Mouse (Mus musculus) lung, adult 18-20 months (tissue): ENCODE results near the gene Traf3ip2.

ENCODE experiments used
- DNase-seq, 2 experiments: peaks; one replicate each; pipeline ENCODE4 v3.0.0; 2022; ENCODE audit warnings: mixed read lengths in 2 of 2

Traf3ip2 gene

DNA sequence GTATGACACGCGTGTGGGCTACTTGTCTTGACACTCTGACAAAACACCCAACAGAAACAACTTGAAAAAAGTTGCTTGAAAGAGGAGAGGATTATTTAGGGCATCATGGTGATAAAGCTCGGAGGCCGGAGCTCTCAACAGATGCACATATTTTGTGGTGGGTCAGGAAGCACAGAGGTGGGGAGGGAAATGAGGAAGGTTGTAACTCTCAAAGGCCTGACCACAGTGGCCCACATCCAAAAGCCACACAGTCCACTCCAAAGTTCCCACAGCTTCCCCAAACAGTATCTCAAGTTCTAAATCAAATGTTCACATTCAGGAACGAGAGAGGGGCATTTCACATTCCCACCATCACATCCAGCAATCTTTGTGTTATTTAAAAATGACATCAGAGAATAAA is 11.7 kb upstream of the Traf3ip2 start:
- DNase-seq: no peak

DNA sequence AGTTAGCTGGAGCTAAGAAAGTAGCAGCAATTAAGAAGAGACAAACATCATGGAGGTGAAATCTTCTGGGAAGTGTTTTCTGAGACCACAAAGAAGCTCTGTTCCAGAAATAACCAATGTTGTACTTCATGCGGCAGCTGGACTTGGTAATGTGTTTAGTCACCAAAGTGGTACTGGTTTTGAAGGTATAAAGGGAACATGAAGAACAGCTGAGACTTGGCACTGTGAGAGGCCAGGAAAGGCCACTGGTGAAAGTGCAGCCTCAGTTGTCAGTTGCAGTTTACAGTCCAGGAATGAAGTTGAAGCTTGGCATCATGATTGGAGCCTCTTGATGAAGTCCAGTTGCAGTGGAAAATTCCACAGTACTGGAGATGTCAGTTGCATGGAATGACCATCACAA is 6.3 kb upstream of the Traf3ip2 start:
- DNase-seq: no peak

DNA sequence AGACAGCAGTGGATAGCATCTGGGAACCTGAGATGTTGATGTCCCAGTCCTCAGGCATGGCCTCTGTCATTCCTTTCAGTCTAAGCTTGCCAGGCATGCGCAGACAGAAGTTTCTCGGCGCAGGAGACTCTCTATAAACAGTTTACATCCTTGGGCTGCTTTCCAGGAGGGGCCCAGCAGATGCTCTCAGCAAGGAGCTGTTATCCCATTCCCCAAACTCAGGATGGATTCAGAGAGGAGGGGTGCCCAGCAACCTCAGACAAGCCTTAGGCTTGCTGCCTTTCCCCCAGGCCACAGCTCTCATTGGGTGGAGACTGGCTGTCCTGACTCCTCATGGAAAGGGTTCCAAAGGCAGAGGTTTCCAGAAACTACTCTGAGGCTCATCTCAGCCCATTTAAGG is 1.5 kb upstream of the Traf3ip2 start:
- peak in 1 of 2 experiments; percentile 54 for DNase-seq

DNA sequence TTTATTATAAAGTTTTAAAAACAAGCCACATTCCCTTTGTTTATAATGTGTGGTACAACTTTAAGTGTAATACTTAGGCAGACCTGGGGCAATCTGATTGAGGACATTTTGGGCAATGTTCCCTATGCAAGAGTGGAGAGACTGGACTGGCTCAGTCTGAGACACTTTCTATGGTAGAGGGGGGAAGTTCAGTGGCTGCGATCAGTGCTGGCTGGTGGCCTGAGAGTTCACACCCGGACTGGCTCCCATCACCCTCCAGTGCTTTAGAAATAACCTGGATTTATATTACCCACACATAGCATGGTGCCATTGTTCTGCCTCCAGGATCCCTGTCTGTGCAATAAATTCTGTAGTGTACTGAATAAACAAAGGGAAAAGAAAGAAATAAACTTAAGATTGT is 603 bp upstream of the Traf3ip2 start:
- no peak for DNase-seq

DNA sequence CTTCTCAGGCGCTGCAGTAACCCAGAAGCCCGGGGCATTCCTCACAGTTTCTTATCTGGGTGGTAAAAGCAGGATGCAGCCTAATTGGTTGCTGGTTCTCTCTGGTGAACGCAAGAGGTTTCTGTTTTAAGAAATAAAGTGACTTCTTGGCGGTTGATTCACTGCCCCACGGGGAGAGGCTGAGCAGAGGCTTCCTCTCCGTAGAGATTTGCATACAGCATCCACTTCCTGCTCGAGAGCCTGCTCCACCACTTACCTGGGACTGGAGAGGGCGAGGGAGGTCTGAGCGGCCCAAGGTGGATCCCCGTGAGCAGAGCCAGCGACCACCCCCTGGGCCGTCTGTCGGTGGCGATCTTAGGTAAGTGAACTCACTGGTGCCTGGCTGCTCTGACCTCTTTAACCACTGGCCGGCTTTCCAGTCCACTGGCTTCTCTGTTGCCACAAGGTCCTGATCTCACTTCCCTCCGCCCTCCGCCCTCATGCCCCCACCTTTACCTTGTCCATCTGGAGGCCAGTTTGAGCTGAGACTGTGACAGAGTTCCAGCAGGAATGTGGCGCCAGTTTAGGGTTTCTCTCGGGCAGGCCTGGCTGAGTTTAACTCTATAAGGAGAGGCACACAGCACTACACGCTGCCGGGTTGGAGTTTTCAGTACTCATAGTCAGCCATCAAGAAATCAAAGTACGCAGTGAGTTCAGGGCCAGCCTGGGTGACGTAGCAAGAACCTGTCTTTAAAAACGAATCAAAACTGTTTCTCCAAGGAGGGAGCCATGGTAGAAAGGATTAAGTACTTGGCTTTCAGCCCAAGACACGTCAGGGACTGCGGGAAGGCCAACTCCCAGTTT is 476 bp downstream of the Traf3ip2 start:
- DNase-seq: peak; percentile 81

DNA sequence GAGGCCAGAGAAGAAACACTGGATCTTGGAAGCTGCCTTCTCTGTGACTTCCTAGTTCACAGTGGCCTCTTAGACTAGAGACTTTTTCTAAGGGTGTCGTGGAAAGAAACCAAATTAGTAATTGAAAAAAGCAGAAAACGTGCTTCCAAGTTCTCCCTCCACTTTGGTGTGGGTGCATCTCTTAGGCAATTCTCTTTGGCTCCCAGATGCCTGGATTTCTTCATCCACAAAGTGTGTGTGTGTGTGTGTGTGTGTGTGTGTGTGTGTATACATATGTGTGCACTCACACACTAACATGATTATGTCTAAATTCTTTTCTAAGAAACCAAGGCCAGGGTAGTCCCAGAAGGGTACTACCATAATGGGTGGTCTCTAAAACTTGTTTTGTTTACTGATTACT is 1.2 kb downstream of the Traf3ip2 start:
- peak in 1 of 2 experiments; percentile 55 for DNase-seq

DNA sequence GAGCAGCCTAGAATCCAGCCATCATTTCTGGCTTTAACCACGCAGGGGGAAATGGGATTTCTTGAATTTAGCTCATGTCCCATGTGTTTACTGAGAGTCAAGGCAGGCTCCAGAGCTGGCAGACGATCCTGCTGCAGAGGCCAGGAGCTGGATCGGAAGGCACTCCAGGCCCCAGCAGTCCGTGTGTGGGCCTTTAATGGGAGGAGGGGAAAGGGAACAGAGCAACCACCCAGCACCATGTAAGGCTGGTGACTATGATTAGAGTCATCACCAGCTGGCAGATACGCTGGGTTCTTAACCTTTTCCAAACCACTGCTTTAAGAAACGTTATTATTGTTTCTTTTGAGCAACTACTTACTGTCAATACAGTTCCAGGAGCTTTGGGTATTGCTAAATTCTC is 1.9 kb downstream of the Traf3ip2 start:
- peak; percentile 73 to 76 for DNase-seq

DNA sequence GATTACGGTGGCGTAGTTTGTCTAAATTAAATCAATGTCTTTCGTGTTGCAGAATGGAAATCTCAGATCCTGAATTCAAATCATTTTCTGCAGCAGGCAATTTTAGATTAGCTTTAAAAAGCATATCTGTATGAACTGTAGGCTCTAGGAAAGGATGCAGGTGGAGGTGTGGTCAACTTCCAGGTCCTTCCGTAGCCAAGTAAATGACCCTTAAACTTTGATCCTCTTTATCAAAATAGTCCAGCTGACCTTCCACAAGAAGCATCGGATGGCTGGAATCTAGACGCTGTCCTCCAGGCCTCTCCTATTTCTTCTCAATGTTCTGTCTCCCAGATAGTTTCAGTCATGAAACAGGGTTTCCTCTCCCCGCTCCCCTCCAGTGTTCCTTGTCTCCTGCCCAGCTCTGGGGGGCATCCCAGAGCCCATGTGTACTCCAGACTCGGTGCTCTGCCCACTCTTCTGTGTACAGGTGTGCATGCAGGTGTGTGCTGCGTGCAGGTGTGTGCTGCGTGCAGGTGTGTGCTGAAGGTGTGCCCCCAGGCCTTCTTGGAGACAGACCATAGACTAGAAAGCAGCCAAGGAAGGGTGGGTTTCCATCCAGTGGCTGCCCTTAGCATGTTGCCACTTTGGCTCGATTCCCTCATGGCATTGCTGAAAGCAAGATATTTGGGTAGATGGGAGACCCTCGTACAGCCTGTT is 2.9 kb downstream of the Traf3ip2 start:
- DNase-seq: no peak

DNA sequence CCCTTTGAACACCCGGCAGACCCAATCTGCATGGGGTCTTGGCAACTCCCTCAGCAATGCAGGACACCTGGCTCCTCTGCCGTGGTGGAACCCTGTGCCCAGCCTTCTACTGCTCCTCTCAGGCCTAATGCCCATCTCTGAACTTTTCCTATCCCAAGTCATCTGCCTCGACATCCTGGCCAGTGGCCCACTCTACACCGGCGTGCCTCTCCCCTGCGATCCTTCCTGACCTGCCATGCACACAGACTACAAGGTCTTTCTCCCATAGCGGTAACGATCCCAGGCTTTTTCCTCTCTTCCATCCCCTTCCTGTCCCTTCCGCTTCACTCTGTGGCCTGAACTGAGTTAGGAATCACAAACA is 3.5 kb downstream of the Traf3ip2 start:
- DNase-seq: no peak

DNA sequence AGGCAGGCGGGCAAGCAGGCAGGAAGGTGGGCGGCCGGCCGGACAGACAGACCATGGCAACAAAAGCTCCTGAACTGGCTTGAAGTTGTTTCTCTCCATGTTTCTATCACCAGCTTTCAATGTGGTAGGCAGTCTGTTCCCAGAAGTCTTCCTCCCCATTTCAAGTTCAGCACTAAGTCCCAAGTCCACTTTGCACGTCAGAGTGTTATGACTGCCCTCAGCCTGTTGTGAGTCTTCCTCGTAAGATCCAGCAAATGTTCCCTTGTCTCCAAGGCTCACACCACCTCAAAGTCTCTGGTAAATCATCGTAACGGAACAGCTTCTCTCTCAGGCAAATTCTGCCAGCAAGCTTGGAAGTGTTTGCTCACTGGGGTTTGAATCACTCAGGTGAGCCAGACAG is 3.9 kb downstream of the Traf3ip2 start:
- no peak for DNase-seq

DNA sequence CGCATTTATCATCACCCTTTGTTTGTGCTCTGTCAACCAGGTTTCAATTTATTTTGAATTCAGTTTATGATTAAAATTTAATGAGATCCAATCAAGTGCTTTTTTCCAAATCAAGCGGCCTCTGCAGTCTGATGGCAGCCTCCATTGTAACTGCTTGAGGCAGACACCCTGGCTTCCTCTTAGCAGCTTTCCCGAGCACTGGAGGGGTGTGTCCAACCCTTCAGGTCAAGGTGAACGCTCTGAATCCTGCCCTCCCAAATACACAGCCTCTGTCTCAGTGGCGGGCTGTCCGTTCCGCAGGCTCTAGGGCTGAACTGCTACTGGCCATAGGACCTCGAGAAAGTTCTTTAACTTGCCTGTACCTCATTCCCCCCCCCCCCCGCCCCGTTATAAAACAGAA is 5.7 kb downstream of the Traf3ip2 start:
- DNase-seq: no peak

DNA sequence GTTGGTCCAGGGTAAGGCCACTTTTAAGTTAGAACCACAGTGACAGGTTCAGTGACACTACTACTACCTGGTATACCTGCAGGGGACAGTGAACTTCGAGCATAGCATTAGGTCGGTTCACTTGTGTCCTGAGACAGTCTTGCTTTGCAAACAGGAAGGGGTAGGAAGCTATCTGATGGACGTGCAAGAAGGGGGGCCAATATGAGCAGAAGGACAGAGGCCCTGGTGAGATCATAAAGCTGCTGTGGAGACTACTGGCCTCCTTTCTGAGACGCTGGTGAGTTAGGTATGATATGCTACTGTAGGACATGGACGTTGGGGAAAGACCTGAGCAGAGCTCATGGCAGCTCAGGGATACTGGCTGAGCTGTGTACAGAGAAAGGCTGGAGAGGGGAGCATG is 7.9 kb downstream of the Traf3ip2 start:
- DNase-seq: no peak

DNA sequence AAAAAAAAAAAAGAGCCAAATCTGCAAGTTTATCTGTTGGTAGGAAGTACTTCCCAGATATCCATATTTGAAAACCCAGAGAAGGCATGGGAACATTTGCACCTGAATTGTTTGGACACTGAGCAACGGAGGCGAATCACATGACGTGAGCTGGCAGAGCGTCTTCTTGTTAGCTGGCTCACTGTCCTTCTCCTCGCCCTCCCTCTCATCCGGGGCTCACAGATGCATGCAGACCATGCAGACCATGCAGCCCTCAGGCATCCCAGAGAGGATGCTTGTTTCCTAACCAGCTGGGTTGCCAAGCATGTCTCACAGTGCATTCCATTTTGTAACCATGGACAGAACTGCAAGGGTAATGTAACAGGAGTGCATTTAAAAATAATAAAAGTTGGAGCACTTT is 11.1 kb downstream of the Traf3ip2 start:
- no peak for DNase-seq

DNA sequence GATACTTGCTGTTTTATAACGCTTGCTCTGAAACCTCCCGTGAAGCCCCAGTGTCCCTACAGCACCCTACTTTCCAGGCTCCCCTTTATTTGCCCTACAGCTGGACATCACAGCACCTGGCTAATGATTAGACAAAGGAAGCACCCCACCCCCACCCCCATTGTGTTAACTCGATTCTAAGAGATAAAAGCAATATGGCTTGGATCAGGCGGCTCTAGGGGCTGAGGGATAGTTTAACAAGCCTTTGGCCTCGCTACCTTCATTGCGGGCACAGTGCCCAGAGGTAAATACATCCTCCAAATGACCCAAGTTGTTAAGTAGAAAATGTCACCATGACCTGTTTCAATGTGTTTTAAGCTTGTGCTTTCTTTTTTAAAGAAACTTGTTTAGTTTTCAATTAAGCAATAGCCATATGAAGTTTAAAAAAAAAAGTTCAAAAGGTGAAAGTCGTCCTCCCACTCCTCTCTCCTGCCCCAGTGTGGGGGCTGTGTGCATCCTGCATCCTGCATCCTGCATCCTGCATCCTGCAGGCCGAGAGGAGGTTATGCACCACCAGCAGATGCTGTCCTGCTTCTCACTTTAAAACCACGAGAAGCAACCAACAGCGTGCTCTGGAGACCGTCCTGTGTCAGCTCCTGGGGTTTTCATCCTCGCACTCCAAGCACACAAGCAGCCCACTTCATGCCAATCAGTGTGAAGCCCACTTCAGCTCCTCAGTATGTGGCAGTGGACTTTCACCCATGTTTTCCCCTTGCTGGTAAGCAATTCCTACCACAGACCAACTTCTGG is 12.3 kb downstream of the Traf3ip2 start:
- peak; percentile 56 to 68 for DNase-seq

DNA sequence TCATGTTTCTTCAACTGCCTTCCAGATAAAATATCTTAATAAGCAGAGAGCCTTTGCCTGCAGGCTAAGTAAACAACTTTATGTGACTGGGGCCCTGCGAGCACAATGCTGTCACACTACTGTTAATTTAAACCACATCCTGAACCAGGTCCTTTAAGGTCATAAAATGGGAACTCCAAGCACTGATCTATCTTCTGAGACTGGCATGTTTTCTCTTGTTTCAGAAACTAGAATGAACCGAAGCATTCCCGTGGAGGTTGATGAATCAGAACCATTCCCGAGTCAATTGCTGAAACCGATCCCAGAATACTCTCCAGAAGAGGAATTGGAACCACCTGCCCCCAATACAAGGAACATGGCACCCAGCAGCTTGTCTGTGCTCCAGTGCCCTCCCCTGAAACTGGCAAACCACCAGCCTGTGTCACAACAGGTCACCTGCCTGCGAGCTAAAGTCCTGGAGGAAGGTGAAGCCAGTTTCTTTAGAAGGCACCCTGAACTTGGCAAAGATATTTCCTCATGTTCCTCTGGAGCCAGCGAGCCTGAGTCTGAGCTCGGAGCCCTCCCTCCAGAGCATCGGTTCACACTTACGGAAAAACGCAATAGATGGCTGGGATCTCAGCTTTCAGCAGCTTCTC is 13.0 kb downstream of the Traf3ip2 start:
- DNase-seq: peak; percentile 54 to 69

DNA sequence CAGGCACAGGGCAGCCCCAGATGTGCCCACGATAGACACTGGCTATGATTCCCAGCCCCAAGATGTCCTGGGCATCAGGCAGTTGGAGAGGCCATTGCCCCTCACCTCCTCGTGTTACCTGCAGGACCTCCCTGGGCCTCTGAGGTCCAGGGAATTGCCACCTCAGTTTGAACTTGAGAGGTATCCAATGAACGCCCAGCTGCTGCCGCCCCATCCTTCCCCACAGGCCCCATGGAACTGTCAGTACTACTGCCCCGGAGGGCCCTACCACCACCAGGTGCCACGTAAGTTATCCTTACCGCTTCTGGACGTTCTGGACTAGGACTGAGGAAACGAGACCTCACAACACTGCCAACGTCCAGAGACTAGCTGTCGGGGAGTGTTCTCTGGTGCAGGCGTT is 13.6 kb downstream of the Traf3ip2 start:
- no peak for DNase-seq

DNA sequence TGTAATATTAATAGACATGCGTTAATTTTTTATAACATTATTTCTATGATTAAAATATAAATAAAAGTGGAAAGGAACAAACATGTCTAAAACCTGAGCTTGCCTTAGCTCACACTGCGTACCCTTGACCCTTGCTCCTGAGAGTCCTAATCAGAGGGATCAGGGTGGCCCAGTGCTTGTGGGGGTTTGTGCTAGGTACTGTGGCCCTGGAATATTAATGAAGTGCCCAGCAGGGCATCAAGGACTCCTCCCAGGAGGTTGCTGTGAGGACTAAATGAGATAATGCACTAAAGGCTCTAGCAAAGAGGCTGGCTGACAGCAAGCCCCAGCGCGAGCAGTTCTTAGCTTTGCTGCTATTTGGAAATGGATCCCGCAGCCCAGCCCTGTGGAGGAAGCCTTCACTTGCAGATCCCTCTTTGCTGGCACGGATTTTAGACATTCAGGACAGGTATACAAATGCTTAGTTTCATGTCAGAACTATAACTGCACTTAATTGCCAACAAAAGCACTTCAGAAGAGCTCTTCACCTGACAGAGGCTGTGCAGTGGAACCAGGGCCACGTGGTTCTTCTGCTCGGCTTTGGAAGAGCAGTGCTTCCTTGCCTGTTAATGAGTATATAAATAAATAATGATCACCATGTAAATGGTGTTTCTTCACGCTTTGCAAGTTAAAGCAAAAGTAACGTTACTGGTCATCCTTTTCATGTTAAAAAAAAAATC is 16.2 kb downstream of the Traf3ip2 start:
- DNase-seq: no peak

DNA sequence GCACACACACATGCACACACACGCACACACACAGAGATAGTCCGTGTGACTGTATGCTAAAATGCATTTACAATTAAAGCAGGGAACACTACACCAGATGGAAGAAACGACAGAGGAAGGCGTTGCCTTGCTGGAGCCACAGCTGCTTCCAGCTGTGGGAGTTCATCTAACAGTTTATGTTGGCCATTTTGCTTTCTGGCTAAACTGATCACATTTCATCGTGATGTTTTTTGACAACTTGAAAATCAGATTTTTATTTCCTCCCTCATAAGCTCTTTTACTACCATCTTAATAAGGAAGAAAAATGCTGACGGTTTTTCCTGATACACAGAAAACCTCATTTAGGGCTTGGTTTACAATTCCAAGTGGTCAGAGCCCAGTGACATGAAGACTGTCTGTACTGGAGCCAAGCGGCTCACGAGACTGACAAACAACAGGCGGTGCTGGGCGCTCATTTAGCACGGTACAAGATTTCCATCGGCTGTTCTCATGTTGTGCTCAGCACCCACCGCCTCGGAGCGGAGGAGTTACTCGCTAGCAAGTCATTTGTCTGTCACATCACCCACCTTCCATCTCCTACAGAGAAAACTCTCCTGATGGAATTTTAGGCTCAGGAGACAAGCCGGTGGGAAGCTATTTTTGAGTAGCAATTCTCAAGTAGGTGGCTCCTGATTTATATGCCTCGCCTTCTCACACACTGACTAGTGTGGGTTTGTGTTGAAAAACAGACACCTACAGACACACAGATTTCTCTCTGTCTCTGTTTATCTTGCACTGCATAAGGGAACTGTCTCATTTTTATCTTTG is 17.2 kb downstream of the Traf3ip2 start:
- DNase-seq: peak; percentile 49 to 55

DNA sequence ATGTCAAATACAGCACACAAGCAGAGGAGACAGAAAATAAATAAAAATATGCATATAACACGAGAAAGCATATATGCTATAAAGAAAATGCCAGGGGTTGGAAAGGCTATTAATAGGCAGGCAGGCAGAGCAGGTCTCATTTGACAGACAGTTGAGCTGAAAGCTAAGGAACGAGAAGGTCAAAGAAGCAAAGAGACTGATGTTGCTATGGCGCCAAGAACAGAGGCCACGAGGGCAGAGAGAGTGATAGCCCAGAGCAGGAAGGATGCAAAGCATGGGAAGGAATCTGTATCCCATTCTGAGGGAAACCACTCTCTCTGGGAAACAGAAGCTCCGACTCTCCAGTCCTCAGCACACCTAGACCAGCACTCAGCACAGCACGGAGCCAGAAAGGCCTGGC is 18.1 kb downstream of the Traf3ip2 start:
- no peak for DNase-seq

DNA sequence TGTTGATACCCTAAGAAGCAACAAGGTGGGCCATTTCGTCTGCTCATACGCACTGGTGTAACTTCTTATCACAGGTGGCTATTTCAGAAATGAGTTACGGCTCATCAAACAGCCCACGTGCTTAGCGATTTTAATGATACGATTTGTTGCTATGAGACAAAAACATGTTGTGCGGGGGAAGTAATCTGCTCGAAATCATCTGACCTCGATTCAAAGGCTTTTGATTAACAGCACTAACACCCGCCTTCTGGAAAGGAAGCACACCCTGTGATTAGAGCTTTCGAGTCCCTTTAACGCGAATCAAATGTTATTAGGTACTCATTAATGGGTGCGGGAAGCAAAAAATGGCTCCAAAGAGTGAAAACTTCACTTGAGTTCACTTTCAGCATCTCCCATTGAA is 18.9 kb downstream of the Traf3ip2 start:
- no peak for DNase-seq

DNA sequence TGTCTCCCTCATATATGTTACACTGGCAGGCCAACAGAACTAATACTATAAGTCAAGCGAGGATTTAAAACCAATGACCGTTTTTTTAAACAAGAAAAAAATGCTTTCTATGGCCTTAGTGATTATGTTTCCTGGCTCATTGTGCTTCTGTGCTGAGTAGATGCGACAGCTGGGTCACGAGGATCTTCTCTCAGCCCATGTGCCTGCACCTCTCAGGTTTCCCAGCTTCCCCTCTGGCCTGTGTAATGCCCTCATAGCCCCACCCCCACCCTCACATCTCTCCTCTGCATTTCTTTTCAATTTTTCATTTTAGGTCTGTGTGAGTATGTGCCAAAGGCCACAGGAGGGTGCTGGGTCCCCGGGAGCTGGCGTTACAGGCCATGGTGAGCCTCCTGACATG is 20.6 kb downstream of the Traf3ip2 start:
- DNase-seq: no peak
